Mouse (Mus musculus) retina, adult 2 months (tissue): ENCODE measurements around the gene Cntnap4.

Experiments
- DNase-seq: peaks from one replicate; pipeline ENCODE4 v3.0.0-alpha.2; 2012; ENCODE audit warnings: low read depth, low spot score

Gene Cntnap4

DNA sequence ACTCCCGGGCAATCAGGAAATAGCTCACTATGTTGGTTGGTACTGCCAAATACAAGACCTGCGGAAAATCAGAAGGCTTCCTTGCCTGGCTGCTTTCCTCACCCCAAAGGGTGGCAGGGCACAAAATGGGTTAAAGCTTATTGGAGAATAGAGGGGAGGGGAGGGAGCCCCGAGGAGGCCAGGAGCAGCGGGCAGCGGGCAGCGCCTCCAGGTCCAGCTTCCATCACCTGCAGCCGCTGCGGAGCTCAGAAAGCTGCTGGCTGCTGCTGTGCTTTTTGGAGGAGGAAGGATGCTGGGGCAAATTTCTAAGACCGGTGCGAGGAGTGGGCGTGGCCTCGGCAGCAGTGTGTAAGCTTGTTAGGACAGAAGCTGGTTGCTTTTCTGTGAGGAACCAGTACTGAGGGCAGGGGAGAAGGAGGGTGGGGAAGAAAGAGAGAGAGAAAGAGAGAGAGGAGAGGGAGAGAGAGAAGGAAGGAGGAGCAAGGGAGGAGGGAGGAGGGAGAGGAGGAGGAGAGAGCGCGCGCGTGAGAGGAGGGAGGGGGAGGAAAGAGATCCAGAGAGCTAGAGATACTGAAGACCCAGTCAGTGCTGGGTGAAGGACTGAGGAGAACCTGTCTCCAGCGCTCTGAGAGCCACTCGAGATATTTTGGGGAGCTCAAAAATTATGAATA is at the start of gene Cntnap4:
Cntnap4 (plus strand) TSS at position 573 of the 671 bp plus-strand sequence.
- DNase-seq, result no peak

DNA sequence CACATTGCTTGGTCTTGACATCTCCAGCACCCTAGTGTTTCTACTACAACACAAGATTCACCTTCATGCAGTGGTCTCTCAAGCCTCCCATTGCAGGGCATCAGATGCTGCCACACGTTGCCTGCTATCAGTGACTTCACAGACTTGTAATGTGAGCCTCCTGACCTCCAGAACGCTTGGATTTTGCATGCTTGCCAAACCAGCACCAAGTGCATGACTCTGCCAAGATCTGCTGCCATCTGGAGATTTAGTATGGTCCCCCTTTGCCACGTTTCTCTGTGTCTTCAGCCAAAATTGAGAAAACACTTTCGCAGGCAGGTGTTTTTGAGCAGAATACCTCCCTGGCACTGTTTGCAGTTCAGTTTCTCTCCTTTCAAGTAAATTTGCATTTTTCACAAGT is 12.5 kb upstream of the Cntnap4 start:
- DNase-seq, result no peak

DNA sequence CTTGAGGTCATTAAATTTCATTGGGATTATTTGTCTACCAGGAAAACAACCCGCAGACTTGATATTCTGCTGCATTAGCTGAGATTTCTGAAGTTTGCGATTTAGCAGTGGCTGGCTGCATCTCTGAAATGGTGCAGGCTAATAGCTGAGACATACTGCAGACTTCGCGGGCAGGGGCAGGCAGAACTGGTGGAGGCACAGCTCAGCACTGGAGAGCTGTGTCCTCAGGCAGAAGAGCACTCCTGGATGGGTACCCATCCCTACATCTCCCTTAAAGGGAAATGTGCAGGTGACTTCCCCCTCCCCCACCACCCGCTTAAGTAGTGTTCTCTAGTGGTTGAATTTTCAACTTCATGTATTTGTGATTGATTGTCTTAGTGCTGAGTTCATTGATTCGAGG is 698 bp downstream of the Cntnap4 start:
- DNase-seq, result no peak

DNA sequence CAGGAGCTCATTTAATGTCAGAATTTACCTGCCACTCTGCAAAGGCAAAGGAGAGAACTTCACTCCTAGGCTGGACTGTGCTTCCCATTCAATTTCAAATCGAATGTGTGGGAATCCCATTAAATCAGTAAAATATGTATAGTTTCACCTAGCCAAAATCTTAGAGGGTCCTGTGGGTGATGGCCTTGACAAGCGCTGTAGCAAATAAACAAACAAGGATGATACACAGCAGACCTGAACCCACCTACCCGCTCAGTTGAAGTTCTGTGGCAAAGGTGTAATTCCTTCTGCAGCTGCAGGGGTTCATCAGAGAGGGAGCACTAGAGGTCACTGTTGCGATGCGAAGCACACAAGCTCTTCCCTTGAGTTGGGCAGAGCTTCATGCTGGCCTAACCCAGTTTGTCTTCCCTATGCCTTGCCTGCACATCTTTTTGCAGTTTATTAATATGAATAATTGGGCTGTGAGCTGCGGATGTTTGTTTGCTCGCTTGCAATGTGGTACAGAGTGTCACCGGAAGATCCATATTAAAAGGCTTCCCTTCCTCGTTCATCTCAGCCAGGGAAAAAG is 1.6 kb downstream of the Cntnap4 start:
- peak; percentile 18 for DNase-seq

DNA sequence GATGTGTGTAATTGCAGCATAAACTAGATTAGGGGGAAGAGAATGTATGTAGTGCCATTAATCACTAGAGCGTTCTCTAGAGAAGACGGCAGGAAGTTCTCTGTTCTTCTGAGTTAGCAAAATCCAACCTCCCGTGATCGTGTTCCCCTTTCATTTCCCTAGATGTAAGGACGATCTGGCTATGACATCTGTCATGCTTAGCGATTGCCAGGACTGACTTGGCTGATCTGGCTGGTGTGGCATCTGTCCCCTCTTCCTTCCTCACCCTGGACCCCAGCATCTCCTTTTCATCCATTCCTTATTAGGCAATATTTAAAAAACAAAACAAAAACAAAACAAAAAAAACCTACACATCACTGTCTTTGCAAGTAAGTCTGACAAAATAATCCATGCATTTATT is 11.6 kb downstream of the Cntnap4 start:
- DNase-seq, result no peak

DNA sequence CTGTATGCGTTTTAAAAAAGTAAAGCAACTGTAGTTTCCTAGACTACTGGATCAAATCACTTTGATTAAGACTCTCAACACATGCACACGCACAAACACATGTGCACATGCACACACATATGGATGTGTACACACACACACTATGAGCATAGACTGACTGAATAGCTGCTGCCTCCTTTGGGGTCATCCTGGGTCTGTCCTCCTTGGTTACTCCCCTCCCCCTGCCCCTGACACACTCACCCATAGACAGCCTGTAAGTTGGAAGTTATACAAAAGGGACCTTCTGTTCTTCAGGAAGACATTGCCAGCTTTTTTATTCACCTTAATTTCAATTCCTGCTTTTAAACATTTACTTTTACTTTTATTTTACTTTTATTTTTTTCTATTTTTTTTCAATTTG is 13.6 kb downstream of the Cntnap4 start:
- no peak for DNase-seq

DNA sequence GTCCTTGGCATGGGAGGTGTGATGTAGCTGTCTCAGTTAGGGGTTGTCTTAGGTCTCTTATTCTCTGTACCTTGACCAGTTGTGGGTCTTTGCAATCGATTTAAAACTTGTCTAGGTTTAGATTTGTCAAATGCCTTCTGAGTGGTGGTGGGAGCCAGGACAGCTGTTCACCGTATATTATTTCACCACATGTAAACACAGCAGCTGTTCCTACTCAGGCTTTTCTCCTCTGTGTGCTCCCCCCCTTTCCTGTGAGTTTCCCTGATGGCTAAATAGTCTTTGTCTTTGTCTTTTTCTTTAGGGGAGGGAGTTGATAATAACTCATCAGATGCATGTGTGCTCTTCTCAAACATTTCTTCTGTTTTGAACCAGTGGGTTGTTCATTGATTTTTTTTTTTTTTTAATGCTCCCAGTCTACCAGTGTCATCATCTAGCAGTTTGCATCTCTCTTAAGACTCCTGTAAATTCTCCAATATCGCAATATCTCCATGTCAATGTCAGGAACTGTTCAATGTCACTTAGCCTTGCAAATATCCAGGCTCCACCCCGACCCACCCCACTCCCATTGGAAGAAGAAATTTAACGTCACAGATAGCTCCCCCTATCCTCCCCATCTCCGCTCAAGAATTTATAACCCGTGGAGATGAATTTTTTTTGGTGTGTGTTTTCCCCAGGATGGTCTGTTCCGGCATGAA is 18.7 kb downstream of the Cntnap4 start:
- DNase-seq, result no peak

DNA sequence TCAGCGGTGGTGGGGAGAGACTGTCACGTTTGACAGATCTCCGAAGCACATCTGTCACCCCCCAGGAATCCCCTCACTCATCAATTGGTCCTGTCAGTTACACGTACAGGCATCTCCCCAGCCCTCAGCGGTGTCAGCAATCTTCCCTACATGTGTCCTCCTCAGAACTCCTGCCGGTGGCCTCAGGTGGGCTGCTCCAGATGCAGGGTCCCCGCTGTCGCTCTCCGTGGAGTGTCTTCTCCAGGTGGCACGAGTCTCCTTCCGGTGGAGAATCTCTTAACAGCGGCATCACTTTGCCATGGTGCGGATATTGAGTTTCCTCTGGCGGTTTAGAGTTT is 19.2 kb downstream of the Cntnap4 start:
- no peak for DNase-seq

DNA sequence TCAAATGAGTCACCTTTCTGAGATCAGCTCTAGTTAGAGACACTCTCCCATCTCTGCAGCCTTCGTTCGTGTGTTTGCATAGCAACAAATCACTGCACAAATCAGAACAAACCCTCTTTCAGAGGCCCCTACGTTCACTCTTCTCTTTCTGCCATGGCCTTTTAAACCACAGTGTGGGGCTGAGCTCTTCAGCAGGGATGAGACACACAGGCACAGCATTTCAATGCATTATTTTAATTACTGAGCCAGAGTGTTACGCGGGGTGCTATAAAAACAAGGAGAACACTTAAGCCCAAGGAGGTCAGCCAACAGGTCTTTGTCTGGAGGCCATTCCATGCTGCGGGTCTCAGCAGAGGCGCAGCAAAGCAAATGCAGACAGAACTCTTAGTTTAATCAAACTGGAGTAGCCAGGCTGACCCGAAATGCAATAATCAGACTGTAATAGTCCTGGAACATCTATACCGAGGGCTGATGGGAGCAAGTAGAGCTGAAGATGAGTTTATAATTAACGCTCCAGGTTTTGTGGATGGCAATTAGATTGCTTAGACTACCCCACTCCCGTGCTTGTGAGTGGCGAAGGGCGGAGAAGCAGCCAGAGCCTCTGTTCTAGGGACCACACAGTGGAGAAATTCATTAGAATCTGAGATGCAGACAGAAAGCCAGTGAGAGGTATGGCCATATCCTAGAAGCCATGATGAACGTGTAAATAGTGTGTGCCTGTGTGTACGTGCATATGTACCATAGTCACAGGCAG is 26.4 kb downstream of the Cntnap4 start:
- no peak for DNase-seq

DNA sequence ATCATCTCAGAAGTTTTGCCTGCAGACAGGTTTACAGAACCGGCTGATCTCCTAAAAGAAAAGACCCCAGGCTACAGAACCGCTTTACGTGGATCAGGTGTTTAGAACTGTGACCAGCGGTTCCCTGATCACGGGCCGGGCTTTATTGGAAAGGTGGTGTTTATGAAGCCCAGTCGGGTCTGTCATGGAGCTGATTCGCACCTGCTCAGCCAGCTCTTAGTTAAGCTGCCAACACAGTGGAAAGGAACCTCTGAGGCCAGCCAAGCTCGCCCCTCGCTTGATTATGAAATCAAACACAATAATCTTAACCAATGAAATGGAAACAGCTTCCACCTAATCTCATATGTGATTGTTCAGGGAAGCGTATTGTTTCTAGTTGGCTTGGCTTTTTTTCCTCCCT is 30.1 kb downstream of the Cntnap4 start:
- DNase-seq, result no peak

DNA sequence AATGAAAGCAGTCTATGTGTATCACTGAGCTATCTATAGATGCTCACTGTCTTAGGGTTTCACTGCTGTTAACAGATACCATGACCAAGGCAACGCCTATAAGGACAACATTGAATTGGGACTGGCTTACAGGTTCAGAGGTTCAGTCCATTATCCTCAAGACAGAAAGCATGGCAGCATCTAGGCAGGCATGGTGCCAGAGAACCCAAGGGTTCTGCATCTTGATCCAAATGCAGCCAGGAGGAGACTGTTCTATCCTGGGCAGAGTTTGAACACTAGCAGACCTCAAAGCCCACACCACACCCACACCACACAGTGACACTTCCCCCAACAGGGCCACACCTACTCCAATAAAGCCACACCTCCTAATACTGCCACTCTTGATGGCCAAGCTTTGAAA is 31.3 kb downstream of the Cntnap4 start:
- no peak for DNase-seq

DNA sequence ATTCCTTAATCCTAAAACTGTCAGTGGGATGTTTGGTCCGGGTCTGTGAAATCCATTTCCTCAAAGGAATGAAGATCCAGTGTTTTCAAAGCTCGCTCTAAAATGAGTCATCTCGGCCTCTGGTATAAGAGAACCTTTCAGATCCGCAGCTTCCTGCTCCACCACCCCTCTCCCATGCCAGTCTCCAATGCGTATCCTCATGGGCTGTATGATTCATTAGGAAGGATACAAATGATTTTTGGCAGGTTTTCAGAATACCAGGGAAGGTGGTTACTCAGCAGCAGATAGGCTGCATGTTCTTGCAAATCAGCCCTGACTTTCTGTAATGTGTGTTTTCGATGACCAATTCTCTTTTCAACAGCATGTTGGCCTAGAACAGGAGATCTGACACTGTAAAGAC is 40.3 kb downstream of the Cntnap4 start:
- no peak for DNase-seq

DNA sequence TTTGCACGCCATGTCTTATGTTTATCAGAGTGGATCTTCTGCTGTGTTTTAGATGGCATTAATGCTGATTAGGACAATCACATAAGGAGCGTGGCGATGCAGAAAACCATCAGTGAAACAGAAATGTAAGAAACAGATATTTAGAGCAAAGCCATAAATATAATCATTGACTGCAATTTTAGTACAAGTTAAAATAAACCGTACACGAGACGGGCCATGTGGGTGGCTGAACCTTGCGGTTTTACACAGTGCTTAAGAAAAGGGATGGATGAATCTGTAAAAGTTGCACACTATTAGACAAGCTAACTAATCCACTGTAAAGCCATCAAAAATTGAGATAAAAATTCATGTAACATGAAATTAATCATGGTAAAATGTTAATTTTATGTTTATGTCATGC is 58.9 kb downstream of the Cntnap4 start:
- DNase-seq, result no peak

DNA sequence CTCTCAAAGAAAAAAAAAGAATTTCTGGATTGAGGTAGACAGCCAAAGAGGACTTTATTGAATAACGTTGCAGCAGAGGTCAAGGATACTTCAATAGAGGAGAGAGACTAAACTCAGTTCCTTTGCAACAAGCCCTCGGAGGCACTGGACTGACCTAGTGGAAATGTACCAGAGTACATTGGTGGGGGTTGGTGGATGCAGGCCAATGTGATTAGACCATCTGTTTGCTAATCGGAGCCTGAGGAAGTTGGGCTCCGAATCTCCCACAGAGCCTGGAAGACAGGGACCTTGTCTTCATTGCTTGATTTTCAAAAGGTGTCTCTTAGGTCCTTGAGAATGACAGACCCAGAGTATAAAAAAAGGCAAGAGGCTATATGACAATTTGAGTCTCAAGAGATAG is 82.8 kb downstream of the Cntnap4 start:
- no peak for DNase-seq

DNA sequence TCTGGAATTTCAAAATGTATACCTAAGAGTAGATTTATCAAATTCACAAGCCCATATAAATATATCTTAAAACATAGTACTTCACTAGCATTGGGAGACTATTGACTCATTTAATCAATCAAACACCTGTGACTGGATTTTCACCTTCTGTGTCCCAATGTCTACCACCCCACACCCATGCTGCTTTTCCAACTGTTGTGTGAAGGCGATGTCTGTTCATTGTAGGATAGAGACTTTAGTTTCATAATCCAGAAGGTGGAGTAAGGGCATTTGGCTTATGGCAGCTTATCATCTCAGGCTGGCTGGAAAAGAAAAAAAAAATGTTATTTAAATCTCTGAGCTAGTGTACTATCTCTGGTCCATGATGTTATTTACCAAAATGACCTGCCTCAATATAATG is 83.4 kb downstream of the Cntnap4 start:
- DNase-seq, result no peak

DNA sequence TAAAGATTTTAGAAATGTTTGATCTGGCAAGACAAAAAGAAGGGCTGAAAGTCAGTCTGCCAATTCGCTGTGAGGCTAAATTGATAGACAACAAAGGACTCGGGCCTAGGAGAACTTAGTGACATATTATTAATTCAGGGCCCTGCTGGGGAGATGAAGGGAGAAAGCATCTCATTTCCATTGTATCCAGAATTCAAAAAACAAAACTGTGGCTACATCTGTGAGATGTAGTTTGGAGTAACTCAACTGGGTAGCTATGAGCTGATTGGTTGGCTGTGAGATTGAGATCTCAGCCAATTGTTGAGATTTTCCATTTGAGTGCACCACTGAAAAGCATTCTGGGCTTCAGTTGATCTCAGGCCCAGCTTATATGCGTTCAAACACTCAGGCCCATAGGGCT is 84.2 kb downstream of the Cntnap4 start:
- DNase-seq, result no peak

DNA sequence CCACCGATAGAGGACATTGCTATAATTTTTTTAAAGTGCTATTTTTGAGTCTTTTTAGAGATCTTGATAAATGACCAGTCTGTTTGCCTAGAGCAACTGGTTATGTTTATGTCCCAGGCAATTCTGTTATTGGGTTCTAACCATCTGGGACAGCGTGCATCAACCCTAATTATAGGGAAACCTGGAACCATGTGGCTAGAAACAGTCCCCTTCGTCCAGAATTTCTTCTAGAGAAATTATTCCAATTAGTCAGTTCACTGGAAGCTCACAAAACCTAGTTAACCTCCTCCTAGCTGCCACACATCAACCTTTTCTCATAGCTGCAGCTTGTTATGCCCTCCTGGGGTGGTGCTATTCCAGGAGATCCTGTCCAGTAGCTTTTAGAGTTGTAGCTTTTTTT is 94.2 kb downstream of the Cntnap4 start:
- DNase-seq, result no peak

DNA sequence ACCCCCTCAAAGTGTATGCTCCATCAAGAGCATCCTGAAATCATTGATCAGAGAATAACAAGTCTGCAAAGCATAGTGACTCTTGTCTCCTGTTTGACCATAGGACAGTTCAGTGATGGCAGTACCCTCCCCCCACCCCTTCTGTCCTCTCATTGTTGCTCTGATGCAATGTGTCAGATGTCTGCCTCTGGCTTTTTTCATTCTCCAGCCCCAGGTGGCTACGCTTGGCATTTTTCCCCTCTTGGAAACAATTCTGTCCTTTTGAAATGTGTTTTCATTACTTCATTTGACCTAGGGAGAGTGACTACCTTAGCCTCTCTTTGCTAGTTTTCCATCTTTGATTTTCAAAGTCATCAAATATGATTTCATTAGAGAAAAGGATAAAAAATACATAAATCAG is 104.8 kb downstream of the Cntnap4 start:
- DNase-seq, result no peak

DNA sequence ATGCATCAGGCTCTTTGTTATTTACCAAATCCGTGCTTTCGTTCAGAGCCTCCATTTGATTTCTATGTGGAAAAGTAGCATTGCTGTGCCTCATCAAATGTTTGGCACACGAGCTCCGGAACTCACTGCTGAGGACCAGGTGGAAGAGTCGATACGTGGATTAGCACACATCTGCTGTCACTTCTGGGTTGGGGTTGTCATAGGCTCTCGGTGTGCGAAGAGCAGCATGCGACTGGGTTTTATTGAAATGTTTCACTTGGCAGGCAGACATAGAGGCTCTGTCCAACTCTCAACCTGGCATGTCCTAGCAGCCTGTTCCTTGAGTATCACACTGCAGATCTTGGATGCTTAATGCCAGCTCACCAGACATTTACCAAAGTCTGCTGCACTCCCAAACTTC is 111.9 kb downstream of the Cntnap4 start:
- DNase-seq, result no peak

DNA sequence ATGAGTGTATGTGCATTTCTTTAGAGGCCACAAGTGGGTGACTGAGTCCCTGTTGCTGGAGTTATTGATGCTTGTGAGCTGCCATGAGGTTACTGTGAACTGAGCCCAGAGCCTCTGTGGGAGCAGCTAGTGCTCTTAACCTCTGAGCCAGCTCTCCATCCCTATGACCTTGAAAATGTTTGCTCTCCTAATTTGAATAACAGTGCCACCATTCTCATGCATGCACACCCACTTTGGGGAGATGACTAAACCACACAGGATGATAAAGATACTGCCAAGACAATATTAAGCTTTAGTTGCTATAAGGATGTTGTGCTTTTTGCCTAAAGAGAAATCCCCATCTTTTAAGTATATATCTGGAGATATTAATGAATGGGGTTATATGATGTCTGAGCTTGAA is 125.9 kb downstream of the Cntnap4 start:
- DNase-seq, result no peak

DNA sequence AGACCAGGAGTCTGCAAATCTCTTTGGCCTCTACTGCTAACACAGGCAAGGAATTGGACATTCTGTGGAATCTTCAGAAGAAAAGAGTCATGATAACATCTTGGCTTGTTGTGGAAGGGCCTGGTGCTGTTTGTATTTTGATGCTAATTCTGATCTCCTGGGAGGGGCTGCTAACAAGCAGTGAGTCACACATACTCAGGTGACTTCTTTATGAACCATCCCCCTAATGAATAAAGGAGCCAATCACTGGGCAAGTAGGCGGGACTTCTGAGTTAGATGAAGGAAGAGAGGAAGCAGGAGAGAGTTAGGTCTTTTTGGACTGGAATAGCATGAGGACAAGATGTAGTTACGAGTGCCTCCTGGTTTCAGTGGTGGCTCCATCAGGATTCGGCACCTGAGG is 128.3 kb downstream of the Cntnap4 start:
- DNase-seq, result no peak

DNA sequence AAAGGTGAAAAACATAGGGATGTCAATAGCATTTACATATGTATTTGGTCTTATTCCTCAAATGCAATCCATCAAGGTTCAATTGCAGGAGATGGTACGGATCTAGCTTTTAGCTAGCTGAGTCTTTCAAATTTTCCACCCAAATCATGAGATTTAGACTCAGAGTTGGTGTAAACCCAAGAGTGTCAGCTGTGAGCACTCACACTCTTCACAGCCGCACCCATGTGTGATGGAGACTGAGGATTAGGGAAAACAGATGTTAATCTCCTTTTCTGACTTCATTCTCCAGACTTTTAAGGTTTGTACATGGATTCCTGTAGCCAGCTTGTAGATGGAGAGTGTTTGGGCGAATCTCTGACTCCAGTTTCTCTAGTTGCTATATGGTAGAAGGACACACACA is 147.1 kb downstream of the Cntnap4 start:
- DNase-seq, result no peak

DNA sequence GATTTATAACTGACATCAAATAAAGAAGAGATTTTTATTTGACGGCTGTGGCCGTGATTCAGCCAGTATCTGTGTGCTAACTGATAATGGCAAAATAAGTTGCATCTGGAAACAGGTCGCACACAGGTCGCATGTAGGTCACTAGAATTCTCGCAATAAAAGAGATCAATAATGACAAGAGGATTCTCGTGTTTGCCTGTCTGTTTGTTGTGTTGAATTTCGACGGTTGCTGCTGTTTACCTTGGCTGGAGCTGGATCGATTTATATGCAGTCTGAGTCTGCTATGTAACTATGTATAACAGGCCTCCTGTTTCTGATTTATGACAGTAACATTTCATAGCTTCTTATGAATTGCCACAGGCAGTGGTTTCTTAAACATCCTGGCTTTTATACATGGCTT is 155.1 kb downstream of the Cntnap4 start:
- DNase-seq, result no peak
